Mouse (Mus musculus) adrenal gland, postnatal 10 days (tissue): Measurements from ENCODE around the gene Msantd2. TPM values are rescaled to one million over a fixed set of nuclear protein-coding genes. Genes with fewer than 3 reads are reported as not detected.
A peak's percentile ranks its signal among the peaks of the same experiment; 100 is the strongest.

Experiments
- DNase-seq: peaks from one replicate; pipeline ENCODE4 v3.0.0; 2021; ENCODE audit warnings: mixed read lengths
- long read RNA-seq, 2 experiments: library from polyadenylated mRNA; stranded (forward); transcript quantifications; one replicate each; pipeline ENCODE4 v2.0.0; 2021
- total RNA-seq, 2 experiments: library from RNA; stranded (reverse); gene quantifications; 2 replicates each; pipeline ENCODE4 v1.2.3; 2021

Gene Msantd2
- total RNA-seq = 10 to 100 TPM; 14.7 to 22.5 TPM
- long read RNA-seq, experiment 1, transcript Msantd2-208 (4 exons, 423 nt) = major isoform, 9 of 18 reads
- long read RNA-seq, experiment 1, partial matches to known transcripts = 2 of 18 reads
- long read RNA-seq, experiment 1, other reads (novel, unspliced or antisense) = 3 of 18 reads
- long read RNA-seq, experiment 2, transcript Msantd2-201 (4 exons, 2,291 nt) = major isoform, 5 of 10 reads
- long read RNA-seq, experiment 2, partial matches to known transcripts = 0 of 10 reads
- long read RNA-seq, experiment 2, other reads (novel, unspliced or antisense) = 2 of 10 reads

- DNase-seq = peak; percentile 96
Observed at GRCm38 (mm10) chr9:37488611-37489396, at the start of gene Msantd2. Gene Msantd2 (plus strand): TSS chr9:37489319.

DNA sequence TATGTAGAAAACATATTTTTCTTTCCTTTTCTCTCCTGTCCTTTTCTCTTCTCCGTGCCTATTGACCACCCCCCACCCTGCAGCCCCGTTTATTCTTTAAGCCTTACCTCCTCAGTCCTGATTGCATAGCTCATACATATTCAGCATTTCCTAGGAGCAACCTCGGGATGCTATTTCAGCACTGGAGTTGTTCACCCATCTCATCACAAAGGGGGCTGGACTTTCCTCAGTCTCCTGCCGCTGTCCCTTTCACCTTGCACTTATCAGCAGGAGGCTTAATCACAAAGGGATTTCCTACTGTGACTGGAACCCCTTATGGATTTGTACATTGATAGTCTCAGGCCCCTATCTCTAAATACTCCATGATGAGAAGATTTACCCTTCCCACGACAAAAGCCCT lies 36.7 kb upstream of the Msantd2 start:
- DNase-seq = no peak

DNA sequence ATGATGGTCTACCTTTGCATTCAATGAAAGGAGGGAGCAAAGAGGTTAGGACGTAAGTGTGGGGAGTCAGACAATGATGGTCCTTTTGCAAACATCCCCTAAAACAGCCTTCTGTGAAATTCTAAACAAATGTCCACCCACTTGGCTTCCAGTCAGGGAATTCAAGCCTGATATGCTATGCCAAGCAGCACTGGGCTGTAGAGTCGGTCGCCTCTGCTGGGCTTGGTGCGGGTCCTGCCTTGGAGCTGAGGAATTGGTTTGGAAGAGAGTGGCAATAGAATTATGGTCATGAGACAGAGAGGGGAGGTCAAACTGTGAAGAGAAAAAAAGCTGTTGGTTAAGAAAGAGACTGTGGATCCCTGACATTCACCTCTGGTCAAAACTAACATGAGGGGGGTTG lies 35.8 kb upstream of the Msantd2 start:
- DNase-seq = no peak

- no peak for DNase-seq
Observed at GRCm38 (mm10) chr9:37454011-37454492, 35.1 kb upstream of the Msantd2 start.

GRCm38 (mm10) chr9:37454991-37455390 lies 34.1 kb upstream of the Msantd2 start:
- DNase-seq = no peak

DNA sequence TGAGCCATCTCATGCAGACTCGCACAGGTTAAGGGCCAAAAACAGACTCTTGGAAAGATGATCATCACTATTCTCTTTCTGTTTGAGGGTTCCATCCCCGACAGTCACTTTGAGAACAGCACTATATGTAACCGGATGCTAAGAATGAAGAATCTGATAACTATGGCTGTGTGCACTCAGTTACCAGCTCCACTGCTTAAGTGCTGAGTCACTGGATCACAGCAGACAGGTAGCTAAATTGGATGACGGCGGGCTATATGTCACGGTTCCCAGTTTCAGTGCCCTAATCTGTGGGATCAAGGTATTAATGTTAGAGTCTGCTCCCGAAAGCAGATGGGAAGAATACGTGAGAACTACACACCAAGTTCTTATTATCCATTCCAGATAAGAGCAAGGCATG lies 33.3 kb upstream of the Msantd2 start:
- DNase-seq = no peak

- no peak for DNase-seq
Observed at GRCm38 (mm10) chr9:37456481-37456910, 32.6 kb upstream of the Msantd2 start.

DNA sequence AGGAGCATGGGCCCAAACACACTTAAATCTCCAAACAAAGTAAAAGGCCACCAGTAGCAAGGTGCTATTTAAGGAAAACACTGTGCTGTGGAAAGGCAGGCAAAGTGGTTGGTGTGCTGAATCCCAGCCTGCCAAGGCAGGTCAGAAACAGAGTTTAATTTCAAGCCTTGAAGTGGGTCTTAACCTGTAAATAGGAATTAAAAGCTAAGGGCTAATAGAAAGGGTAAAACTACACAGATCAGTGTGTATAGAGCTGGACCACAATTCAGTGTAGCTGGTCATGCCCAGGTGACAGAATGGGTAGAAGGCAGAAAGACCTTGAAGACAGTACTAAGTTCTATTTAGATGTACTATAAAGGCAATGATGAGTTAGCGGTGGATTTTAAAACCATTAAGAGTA lies 32.0 kb upstream of the Msantd2 start:
- no peak for DNase-seq

DNA sequence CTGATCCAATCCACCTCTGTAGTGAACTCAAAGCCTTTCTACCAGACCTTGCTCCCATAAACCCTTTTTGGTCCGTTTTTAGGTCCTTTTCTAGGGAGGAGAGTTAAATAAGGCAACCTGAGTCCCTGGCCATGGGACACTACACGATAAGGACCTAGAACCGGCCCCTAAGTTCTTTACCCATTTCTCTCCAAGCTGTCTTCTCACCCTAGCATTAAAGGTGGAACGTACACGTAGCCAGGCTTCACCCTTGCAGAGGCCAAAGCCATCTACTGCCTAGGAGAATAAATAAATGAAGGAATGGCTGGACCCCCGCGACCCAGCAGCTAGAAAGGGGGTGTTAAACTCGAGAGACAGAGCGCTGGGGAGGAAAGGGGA lies 29.5 kb upstream of the Msantd2 start:
- no peak for DNase-seq

DNA sequence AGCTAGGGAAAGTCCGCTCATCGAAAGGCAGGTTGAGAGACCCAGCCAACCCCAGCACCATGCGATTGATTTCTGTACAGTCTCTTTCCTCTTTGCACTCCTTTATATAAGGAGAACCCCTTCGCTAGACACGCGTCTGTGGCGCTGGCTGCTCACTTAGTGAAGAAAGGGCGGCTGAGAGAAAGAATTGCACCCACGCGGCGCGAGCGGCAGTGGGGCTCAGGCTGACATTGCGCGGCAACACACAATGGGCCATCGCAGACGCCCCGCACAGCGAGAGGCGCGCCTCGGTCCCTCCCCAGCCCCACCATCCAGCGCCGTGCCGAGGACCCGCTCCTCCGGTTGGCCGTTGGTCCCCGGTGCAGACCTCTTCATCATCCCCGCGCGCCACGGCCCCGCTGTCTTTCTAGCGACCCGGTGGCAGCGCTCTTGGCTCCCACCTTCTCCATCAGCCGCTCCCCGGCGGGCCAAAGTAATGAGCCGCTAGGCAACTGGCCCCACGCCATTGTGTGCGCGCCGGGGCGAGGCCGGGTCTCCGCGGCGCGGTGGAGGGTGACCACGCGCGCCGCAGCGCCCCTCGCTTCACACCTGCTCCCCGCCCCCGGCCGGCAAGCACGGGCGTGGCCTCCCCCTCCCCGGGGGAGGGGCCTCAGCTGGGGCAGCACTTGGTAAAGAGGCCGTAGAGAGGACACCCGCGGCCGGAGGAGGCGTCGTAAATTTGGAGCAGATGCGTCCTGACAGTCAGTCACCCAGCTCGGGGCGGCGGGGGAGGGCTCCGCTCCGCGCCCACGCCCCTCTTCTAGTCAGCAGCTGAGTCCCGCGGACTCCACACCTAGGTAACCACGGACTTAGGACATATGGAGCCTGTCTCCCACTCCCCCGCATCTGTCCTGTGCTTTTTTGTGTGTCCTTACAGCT lies 28.8 kb upstream of the Msantd2 start:
- peak; percentile 38 for DNase-seq

DNA sequence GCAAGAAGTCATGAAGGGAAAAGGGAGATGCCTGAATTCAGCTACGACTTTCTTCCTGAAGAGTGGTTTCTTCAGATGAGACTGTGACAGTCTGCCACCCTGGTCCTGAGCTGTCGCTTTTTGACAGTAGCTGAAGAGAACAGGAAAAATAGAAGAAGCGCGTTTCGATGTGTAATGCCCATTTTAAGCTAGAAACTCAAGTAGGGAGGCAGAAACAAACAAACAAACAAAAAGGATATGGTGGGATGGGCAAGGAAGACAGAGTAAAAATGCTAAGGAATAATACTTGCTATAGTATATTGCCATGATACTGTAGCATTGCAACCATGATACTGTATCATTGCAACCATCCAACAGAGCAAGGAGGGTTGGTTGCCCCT lies 28.2 kb upstream of the Msantd2 start:
- DNase-seq = no peak

DNA sequence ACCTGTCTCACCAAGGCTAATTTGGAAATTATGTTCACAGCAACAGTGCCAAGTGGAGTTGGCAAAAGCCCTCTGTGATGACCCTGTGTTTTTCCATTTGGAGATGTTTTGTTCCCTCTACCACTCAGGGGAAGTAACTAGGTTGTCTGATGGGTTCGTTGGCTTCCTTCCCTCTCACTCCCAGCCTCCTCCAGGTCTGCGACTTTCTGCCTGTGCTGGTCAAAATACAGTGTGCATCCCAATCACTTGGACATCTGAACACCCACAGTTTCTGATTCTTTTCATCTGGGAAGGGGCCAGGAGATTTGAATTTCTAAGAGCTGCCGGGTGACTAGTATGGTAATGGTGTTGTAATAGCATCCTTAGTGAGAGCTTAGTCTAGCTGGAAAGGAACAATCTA lies 27.5 kb upstream of the Msantd2 start:
- DNase-seq = no peak

DNA sequence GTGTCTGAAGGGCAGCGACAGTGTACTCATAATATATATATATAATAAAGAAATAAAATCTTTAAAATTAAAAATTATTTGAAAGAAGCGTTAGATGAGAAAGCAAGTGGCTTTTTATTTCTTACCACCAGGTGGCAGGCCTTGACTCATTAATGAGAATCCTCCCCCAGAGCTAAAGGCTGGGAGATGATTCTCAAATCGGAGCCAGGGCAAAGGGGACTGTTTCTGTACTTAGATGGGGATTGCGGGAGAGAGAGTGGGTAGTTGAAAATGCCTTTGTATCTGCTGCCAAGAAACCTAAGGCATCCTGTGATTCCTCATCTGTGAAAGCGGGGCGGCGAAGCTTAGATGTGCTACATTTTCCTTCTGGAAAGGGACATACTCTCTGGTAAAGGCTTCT lies 26.4 kb upstream of the Msantd2 start:
- DNase-seq = peak; percentile 66

- no peak for DNase-seq
Observed at GRCm38 (mm10) chr9:37473611-37474125, 15.5 kb upstream of the Msantd2 start.

GRCm38 (mm10) chr9:37474923-37475322 lies 14.2 kb upstream of the Msantd2 start:
- DNase-seq = no peak

- no peak for DNase-seq
Observed at GRCm38 (mm10) chr9:37485146-37485545, 4.0 kb upstream of the Msantd2 start.

DNA sequence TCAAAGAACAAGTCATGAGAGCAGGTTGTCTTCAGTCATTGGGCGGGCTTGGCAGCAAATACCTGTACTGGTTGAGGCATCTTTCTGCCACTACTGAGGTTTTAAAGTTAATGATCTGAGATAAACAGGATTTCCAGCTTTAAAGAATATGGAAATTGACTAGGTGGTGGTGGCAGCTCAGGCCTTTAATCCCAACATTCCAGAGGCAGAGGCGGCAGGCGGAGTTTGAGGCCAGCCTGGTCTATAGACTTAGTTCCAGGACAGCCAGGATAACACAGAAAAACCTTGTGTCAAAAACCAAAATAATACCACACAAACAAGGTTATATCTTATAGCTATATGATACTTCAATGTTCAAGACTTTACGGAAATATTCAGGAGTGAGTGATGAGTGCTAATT lies 1.1 kb upstream of the Msantd2 start:
- DNase-seq = no peak

DNA sequence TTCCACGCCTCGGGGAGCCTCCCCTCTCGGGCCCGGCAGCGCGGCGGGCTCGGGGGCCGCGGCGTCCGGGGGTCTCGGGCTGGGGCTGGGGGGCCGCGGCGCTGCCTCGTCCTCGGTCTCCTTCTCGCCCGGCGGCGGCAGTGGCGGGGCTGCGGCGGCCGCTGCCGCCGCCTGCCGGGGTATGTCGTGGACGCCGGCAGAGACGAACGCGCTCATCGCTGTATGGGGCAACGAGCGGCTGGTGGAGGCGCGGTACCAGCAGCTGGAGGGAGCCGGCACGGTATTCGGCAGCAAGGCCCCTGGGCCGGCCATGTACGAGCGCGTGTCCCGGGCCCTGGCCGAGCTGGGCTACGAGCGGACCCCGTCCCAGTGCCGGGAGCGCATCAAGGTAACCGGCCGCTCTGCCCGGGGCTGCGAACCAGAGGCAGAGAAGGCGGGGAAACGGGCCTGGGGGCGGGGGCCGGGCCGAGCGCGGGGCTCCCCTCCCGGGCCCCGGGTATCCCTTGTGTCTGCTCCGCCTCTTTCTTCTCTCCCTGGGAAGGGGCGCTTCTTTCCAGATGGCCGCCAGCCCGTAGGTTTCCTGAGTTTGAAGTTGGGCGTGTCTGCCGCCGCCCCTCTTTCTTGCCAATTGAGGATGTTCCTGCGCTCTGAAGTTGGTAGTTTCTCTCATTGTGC lies 464 bp downstream of the Msantd2 start:
- peak; percentile 64 for DNase-seq

GRCm38 (mm10) chr9:37495761-37496160 lies 6.6 kb downstream of the Msantd2 start:
- no peak for DNase-seq

- no peak for DNase-seq
Observed at GRCm38 (mm10) chr9:37496325-37496724, 7.2 kb downstream of the Msantd2 start.

DNA sequence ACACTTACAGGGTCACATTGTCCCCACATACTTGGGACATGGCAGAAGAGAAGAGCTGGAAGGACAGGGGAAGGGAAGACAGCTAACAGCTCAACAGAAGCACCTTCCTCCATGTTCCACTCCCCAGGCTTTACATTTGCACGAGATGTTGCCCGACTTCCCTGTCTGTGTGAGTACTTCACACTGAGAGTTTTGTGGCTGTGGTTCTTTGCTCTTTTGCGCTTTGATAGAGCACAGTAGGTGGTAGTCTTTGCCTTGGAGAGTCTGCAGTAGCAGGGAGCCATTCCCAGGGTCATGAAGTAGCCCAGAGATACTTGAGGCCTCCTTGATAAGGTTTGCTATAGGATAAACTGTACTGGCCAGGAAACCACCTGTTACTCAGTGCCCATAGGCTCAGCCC lies 11.1 kb downstream of the Msantd2 start:
- DNase-seq = no peak

GRCm38 (mm10) chr9:37501170-37501569 lies 12.1 kb downstream of the Msantd2 start:
- DNase-seq = no peak
